Mouse (Mus musculus) kidney, postnatal 4 days (tissue): ENCODE measurements around the gene Gba.
A peak's percentile ranks its signal among the peaks of the same experiment; 100 is the strongest.
"Not testable (repeated sequence)": the region's sequence is repeated elsewhere in the genome, so short reads cannot be mapped to it uniquely, and the experiment has no call there.

Source experiments
- DNase-seq, 2 experiments: peaks; one replicate each; pipeline ENCODE4 v3.0.0; 2021; ENCODE audit warnings: mixed read lengths in 2 of 2

Gba gene

DNA sequence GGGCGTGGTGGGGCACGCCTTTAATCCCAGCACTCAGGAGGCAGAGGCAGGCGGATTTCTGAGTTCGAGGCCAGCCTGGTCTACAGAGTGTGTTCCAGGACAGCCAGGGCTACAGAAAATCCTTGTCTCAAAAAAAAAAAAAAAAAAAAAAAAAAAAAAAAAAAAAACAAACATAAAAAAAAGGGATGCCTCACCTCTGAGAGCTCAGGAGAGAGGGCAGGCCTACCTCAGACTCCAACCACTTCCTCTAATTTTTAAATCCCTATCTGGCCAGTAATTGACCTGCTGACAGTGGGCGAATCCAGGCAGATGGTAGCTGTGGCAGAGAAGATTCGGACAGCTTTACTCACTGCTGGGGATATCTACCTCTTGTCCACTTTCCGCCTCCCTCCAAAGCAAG is 13.7 kb downstream of the Gba start:
- DNase-seq = not testable (repeated sequence)

- DNase-seq = no peak
Measured at GRCm38 (mm10) chr3:89218271-89218670, 15.5 kb downstream of the Gba start.

- DNase-seq = no peak
Measured at GRCm38 (mm10) chr3:89219546-89219945, 16.8 kb downstream of the Gba start.

DNA sequence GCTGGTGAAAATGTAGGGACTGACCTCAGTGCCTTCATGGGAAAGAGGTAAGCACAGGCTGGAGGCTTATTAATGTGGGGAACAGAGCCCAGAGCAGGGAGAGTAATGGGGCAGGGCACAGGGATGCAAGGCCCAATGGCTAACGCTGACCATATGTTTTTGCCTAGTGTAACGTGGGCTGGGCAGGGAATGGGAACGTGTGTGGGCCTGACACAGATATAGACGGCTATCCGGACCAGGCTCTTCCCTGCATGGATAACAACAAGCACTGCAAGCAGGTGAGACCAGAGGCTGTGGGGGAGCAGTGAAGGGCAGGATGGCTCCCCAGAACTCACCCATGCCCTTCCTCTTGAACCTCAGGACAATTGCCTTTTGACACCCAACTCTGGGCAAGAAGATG is 18.4 kb downstream of the Gba start:
- no peak for DNase-seq

GRCm38 (mm10) chr3:89224796-89225195 is 22.1 kb downstream of the Gba start:
- no peak for DNase-seq

- no peak for DNase-seq
Measured at GRCm38 (mm10) chr3:89225321-89225815, 22.6 kb downstream of the Gba start.

GRCm38 (mm10) chr3:89225918-89226317 is 23.2 kb downstream of the Gba start:
- DNase-seq = no peak

GRCm38 (mm10) chr3:89226361-89226760 is 23.6 kb downstream of the Gba start:
- no peak for DNase-seq

- no peak for DNase-seq
Measured at GRCm38 (mm10) chr3:89226900-89227299, 24.2 kb downstream of the Gba start, which contains the start of gene Mtx1. TSS of gene Mtx1 (minus strand) at chr3:89227088.

DNA sequence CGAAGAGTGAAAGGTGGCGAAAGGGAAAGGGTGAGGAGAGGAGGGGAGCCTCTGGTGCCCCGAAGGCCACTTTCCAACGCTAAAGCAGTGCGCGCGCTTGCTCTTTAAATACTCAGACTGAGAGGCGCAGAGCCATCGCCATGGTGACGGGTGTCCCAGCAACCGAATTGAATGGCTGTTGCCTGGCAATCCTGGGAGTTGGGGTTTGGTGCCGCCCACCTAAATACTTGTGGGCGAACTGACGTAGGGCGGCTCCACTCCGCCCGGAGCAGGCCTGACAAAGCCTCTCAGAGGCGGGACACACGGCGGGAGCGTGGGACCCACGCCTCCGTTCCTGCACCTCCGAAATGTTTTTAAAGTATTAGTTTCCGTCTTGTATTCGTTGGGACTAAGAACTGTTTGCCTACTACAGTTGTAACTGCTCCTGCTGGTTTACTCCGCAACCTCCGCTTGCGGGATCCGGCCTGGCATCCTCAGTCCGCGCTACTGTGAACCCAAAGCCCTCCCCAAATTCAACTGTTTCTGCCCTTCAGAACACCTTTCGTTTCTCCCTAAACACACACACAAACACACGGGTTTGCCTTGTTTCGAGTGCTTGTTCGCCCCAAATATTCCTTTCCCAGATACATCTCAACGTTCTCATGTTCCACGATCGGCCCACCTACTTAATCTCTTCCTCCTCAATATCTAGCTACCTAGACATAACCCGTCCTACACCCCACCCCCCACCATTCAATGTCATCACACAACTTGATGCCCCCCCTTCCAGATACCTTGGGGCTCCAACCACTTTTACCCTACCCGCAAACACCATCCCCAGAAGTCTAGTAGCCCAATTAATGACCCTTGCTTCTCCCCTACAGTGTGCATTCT is 24.8 kb downstream of the Gba start:
- peak; percentile 93 to 94 for DNase-seq

- peak; percentile 94 for DNase-seq
Measured at GRCm38 (mm10) chr3:89228180-89228549, 25.4 kb downstream of the Gba start.

DNA sequence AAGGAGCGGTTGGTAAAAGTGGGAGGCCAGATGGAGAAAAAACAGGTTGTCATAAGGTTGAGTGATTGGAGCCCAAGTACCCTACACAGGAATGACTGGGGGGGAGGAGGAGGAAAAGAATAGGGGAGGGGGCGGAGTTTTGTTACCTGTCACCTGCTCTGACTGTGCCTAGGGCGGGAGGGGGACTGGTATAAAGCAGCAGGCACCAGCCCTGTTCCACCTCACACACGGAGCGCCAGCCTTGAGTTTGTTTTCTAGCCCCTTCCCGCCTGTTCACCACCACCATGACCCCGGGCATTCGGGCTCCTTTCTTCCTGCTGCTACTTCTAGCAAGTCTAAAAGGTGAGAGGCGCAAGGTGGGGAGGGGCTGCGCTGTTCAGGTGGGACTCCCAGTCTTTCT is 26.1 kb downstream of the Gba start, which contains the start of gene Muc1:
Gene Muc1 (plus strand): TSS at position 222 of the 400 bp plus-strand sequence.
- peak; percentile 46 to 67 for DNase-seq

GRCm38 (mm10) chr3:89229276-89229675 is 26.5 kb downstream of the Gba start:
- DNase-seq = no peak

- DNase-seq = no peak
Measured at GRCm38 (mm10) chr3:89230561-89230960, 27.8 kb downstream of the Gba start.

- DNase-seq = no peak
Measured at GRCm38 (mm10) chr3:89231345-89231744, 28.6 kb downstream of the Gba start.

DNA sequence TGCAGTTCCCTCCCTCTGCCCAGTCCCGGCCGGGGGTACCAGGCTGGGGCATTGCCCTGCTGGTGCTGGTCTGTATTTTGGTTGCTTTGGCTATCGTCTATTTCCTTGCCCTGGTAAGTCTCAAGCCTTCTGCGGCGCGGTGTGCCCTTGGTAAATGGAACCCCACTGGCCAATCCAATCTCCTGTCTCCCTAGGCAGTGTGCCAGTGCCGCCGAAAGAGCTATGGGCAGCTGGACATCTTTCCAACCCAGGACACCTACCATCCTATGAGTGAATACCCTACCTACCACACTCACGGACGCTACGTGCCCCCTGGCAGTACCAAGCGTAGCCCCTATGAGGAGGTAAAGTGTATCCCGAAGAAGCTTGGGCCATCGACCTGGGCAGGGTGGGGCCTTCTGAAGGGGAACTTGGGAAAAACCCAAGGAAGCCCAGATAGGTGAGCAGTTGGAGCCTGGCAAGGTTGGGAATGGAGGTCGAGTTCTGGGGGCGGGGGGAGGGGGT is 29.1 kb downstream of the Gba start:
- no peak for DNase-seq

DNA sequence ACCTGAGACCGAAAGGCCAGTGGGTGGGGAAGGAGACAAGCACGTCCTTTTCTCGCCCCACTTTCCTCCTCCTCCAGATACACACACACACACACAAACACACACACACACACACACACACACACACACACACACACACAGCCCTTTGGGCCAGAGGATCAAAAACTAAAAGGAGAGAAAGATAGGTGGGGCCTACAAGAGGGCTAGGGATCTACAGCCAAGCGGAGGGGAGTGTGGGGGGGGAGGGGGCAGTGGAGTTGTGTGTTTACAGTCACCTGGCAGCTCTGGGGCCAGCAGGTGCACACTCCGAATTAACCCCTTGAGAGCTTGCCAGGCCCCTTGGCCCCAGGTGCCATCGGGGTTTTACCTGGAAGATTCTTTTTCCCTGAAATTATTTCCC is 29.9 kb downstream of the Gba start:
- no peak for DNase-seq

- DNase-seq = peak in 1 of 2 experiments; percentile 56
Measured at GRCm38 (mm10) chr3:89233562-89234110, 30.9 kb downstream of the Gba start.

DNA sequence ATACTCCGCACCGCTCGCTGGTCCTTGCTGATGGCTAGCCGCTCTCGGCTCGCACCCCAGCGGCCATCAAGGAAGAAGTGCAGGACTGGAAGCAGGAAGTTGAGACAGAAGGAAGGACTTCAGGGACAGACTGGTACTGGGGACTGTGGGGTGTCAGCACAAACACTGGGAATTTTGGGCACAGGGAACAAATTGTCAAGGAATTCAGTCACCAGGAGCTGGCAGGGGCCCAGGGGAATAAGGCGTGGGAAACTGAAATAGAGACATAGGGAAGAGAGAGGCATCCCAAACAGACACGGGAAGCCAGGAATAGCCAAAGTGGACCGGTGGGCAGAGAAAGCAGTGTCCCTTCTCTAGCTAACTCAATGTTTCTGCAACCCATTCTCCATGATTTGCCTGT is 33.8 kb downstream of the Gba start:
- DNase-seq = no peak

- DNase-seq = no peak
Measured at GRCm38 (mm10) chr3:89237682-89238081, 35.0 kb downstream of the Gba start.

DNA sequence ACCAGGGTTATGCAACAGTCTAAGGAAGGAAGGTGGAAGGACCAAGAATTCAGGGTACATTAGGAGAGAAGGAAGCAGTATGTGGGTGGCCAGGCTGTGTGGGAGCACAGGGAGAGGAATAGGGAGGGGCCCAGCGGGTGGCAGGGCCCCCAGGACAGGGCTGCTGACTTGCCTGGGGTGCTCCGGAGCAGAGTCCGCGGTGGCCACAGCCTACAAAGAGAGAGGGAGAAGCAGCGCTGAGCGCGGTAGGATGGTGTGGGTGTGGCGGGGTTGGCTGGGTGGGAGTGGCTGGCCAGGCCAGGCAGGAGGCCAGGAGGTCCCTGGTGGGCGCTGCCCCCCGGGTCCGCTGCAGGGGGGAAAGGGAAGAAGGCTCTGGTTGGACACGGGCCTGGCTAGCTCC is 35.8 kb downstream of the Gba start:
- peak in 1 of 2 experiments; percentile 51 for DNase-seq

DNA sequence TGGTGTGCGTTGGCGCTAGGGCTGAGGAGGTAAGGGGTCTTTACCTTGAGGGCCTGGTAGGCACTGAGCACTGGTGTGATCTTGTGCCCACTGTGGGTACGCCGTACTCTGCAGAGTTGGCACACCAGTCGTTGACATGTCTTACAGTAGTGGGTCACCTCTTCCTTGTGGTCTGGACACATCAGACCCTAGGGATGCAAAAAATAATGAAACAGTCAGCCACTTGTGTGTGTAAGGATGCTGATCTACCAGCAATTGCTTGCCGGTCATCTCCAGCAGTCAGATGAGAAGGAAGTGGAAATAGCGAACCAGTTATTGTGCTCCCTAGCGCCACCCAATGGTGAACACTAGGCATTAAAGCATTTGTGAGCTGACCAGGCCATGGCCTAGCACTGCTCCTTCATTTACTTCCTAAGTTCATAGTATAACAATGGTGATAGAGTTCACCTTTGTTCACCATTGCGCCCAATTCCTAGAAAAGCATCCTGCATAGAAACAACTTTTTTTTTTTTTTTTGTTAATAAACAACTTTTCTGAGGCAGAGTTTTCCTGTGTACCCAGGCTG is 39.7 kb downstream of the Gba start:
- peak; percentile 76 to 84 for DNase-seq

DNA sequence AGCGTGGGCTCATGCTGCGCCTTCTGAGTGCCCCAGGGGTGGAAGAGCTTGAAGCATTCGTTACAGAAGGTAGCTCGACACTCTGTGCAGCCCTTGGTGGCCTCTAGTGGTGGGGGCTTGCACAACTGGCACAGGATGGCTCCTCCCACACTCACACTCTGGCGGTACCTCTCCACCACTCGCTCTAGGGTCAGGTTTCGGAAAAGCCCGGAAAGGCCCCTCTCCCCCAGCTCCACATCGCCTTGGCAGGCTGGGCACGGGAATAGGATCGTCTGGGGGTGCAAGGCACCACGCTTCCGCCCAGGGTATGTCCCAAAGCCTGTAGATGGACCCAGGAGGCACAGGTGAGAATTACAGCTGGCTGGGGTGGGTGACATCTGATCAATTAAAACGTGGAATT is 40.9 kb downstream of the Gba start:
- peak; percentile 70 to 82 for DNase-seq
